Mouse (Mus musculus): ENCODE data around the gene Frmd4a.

Frmd4a gene

GRCm38 (mm10) chr2:4439909-4440308 lies 422.4 kb downstream of the Frmd4a start:
- no peak for DNase-seq (ENCODE audit: low spot score in 2 of 2)

GRCm38 (mm10) chr2:4441840-4442239 lies 424.3 kb downstream of the Frmd4a start:
- DNase-seq (ENCODE audit: low spot score in 2 of 2), result no peak

- no peak for DNase-seq (ENCODE audit: low spot score in 2 of 2)
Measured at GRCm38 (mm10) chr2:4444740-4445139, 427.2 kb downstream of the Frmd4a start.

GRCm38 (mm10) chr2:4445629-4446400 lies 428.3 kb downstream of the Frmd4a start:
- peak; percentile 66 to 73 for DNase-seq (ENCODE audit: low spot score in 2 of 2)

DNA sequence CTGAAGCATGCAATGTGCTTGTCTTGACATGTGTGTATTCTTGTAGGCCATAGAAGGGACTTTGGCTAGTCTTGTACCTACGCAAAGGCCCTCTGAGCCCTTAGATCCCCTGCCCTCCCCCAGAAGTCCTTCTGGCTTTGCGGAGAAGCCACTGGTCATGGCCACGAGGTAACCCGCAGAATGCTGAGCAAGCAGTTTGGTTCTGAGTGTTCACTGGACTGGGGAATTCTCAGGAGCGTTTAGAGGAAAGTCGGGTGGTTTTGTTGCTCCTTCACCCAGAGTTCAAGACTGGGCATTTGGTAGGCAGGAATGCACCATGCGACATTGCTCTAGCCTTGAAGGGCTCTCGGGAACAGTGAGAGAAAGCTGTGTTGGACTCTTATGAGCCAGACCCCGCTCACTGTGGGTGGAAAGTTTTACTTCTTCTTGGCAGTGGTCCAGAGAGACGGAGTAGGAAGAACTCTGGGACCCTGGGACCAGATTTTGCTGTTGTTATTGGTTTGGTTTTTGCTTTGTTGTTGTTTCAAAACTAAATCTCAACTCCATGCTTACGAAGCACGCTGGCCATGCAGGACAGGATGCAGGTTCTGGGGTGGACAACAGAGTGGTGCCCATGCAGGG lies 432.5 kb downstream of the Frmd4a start:
- peak; percentile 46 to 57 for DNase-seq (ENCODE audit: low spot score in 2 of 2)

DNA sequence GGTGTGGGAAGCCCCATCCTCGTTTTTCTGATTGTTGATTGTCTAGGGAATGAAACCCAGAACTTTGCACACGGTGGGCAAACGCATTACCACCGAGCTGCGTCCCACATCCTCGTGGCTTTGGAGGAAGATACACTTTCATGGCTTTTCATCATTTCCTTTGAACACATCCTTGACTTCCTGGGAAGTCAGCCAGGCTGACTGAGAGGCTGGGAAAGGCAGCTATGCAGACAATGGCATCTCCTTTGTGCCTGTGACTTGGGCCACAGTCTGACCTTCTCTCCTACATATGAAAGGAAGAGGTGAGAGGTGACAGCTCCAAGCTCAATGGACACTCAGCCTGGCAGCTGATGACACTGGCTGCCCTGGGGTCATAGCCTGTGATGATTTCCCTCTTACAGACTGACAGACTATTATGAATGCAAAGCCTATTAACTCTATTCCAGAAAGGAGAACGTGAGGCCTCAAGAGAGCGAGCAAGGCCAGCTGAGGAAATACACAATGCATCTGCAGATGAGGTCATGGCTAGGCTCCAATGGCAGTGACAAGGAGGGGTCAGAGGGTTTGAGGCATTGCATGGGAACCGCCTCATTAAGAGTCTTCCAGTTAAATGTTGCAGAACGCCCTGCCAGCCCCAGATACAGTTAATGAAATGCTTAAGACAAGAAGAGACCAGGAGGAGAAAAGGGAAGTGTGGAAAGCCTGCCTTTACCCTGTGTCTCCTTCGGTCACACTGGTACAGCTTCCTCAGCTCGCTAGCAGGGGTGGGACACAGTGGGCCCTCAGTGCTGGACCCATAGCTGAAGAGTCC lies 435.3 kb downstream of the Frmd4a start:
- DNase-seq (ENCODE audit: low spot score in 2 of 2), result no peak

- no peak for DNase-seq (ENCODE audit: low spot score in 2 of 2)
Measured at GRCm38 (mm10) chr2:4455097-4456025, 437.8 kb downstream of the Frmd4a start.

- DNase-seq (ENCODE audit: low spot score in 2 of 2), result no peak
Measured at GRCm38 (mm10) chr2:4460897-4461296, 443.4 kb downstream of the Frmd4a start.

- DNase-seq (ENCODE audit: low spot score in 2 of 2), result no peak
Measured at GRCm38 (mm10) chr2:4461514-4461913, 444.0 kb downstream of the Frmd4a start.

- DNase-seq (ENCODE audit: low spot score in 2 of 2), result no peak
Measured at GRCm38 (mm10) chr2:4462480-4462879, 445.0 kb downstream of the Frmd4a start.

DNA sequence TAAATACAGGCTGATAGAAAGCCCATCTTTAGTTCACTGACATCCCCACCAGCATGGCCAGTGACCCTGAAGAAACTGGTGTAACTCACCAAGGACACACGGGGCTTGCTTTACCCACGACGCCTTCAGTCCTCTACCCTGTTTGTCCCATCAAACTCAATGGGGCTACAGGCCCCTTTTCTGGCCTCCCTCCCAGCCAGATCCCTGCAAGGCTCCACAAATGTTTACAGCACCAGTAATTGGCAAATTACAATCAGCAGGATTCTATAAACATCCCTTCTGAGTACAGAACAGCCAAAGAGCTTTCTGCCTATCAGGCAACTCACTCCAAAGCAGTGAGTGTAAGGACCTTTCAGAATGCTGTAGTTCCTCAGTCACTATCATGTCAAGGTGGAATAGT lies 448.6 kb downstream of the Frmd4a start:
- no peak for DNase-seq (ENCODE audit: low spot score in 2 of 2)

GRCm38 (mm10) chr2:4467314-4467713 lies 449.8 kb downstream of the Frmd4a start:
- no peak for DNase-seq (ENCODE audit: low spot score in 2 of 2)

DNA sequence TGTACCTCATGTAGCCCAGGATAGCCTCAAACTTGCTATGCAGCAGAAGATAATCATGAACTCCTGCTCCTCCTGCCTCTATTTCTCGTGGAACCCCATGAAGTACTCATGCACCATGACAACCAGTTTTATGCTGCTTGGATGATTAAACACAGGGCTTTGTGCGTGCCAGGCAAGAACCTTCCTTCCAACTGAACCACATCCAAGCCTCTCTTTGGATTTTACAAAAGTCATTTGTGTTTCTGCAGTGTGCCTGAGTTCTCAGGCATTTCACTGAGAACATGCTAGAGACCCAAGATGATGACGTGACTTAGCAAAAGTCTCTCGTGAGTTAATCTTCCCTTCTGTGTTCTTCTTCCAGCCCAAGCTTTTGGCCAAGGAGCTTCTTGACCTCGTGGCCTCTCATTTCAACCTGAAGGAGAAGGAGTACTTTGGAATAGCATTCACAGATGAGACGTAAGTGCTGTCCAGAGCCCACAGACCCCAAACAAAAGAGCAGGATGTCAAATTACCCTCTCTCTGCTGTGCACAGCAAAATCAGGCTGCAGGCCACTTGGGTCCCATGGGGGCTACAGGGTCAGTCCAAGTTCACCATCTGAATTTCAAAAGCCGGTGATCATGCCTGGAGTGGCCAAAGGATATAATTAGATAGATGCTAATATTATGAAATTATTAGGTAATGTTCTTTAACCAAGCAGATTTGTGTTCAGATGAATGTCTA lies 455.4 kb downstream of the Frmd4a start:
- peak in 1 of 2 experiments; percentile 64 for DNase-seq (ENCODE audit: low spot score in 2 of 2)

DNA sequence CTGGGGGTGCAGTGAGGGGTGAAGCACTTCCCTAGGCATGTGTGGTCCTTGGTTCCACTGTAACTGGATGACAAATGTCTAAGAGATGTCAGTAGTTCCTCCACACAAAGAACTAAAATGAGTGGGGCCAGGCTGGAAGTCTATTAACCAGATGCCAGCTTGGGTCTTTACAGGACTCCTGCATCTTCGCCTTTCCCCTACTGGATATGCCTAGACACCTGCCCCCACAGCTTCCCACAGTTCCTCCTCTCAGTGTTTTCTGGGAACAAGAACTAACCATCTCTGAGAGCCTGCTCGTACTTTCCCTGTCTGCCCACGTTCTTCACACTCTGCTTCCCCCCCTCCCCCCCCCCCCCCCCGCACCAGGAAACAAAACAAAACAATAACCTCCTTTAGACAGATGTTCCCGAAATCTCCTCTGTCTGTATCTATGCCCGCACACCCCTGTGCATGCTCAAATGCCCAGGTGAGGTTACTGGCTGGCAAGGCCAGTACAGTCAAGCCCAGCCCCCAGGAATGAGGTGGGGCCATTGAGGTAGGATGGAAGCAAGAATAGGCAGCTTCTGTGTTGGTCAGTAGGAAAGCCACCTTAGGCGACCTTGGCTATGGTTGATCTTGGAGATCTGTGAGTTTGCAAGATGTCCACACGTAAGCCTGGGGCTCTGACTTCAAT lies 456.5 kb downstream of the Frmd4a start:
- no peak for DNase-seq (ENCODE audit: low spot score in 2 of 2)

DNA sequence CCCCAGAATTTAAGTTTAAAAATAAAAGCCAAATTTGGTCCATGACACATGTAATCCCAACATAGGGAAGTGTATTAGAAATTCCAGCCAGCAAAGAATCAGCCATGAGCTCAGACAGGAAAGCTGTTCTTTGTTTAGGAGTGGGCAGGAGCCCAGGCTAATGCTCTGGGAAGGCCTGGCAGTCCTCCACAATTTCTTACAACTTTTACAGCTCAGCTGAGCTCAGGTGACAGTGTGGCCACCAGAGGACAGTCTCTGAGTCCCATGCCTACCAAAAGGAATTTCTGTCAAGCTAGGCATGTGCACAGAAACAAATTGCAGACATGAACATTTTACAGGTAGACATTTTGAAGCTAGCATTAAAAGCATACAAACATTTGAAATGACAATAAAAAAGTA lies 457.0 kb downstream of the Frmd4a start:
- peak in 1 of 2 experiments; percentile 24 for DNase-seq (ENCODE audit: low spot score in 2 of 2)

- DNase-seq (ENCODE audit: low spot score in 2 of 2), result no peak
Measured at GRCm38 (mm10) chr2:4475991-4476390, 458.5 kb downstream of the Frmd4a start.

DNA sequence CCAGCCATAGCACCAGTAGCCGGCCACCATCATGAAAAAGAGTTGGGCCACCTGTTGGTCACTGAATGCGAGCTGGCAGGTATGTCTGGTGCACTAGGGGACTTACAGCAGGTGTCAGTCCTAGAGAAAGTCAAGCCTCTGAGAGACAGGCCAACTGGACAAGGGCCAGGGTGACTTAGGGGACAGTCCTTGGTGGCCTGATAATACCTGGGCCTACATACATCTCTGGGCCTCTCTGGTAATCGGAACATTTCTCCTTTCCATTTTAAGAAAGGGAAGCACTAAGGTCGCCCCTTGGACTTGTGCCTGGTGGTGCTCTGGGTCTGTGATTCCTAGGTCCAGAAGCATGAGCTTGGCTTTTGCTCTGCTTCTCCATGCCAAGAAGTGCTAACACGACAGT lies 459.1 kb downstream of the Frmd4a start:
- DNase-seq (ENCODE audit: low spot score in 2 of 2), result no peak

GRCm38 (mm10) chr2:4477311-4477710 lies 459.8 kb downstream of the Frmd4a start:
- no peak for DNase-seq (ENCODE audit: low spot score in 2 of 2)

DNA sequence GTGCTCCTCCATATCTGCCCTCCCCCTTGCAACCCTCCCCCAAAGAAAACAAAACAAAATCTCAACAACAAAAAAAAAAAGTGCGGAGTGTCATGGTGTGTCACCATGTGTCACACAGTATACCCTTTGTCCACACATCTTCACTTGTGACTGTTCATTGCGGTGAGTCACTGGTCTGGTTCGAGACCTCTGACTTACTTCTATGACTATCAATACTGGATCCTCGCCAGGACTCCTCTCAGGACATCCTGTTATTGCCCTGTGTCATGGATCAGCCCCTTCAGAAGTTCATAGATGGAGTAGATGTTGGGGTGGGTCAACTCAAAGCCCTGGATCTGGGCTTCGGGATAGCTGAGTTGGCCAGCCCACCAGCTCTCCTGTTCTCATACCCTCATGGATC lies 462.7 kb downstream of the Frmd4a start:
- DNase-seq (ENCODE audit: low spot score in 2 of 2), result peak in 1 of 2 experiments; percentile 21

DNA sequence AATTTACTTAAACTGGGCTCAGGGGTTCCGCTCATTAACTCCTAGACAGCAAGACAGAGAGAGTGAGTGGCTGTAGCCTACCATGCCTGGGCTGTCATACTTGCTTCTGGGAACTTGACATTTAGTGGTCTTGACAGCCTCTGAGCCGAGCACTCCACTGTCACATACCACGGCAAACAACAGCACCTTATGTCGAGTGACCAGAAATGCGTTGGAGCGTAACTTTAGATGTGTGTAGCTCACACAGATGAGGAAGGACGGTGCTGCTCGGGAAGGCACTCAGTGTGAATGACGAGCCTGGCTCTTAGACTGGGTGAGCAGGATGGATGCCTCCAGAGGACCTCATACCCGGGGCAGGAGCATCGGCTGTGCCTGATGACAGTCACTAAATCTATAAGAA lies 463.6 kb downstream of the Frmd4a start:
- DNase-seq (ENCODE audit: low spot score in 2 of 2), result no peak
